Mouse (Mus musculus): ENCODE measurements at regions not wholly inside any gene's neighbourhood (a gene's known extent, or its start where the extent isn't known, plus 50 kb on each side); places are given as distances from the start of the nearest gene placed in this dataset.
"Not testable (repeated sequence)": the region's sequence is repeated elsewhere in the genome, so short reads cannot be mapped to it uniquely, and the experiment has no call there.

GRCm38 (mm10) chr8:113513886-113514730, 121.3 kb upstream of the Mon1b start:
- ATAC-seq (no peak), DNase-seq (no peak)
- H3K27me3 ChIP-seq (ENCODE audit: insufficient read depth, low read length) = no peaks in the 10 kb centered on the region
- H3K4me3 ChIP-seq (ENCODE audit: low read depth, low read length) = no peak overlapping the region
- H3K4me1 ChIP-seq (ENCODE audit: insufficient read depth) = no peaks in the 10 kb centered on the region
- no peak for TF ChIP-seq CTCF (IDR thresholded peaks at IDR 0.05; ENCODE audit: low read depth)
- H3K9me3 ChIP-seq (ENCODE audit: low read length) = no peaks in the 10 kb centered on the region
- no peak overlapping the region for H3K4me2 ChIP-seq (ENCODE audit: low read depth)
- H3K27ac ChIP-seq (ENCODE audit: low read depth, low read length) = no peak overlapping the region
- no peak overlapping the region for H3K9ac ChIP-seq
- WGBS = 42% methylated on average over 14 of the region's 14 CpGs
- H3K36me3 ChIP-seq (ENCODE audit: insufficient read depth) = no peaks in the 10 kb centered on the region

- ATAC-seq; H3K4me1 ChIP-seq (ENCODE audit: insufficient read depth); H3K4me2 ChIP-seq (ENCODE audit: low read depth); H3K9ac ChIP-seq; H3K27me3 ChIP-seq (ENCODE audit: insufficient read depth, low read length); DNase-seq; H3K9me3 ChIP-seq (ENCODE audit: low read length); H3K27ac ChIP-seq (ENCODE audit: low read depth, low read length); H3K36me3 ChIP-seq (ENCODE audit: insufficient read depth); H3K4me3 ChIP-seq (ENCODE audit: low read depth, low read length): not testable (repeated sequence)
- 45% methylated on average over 4 of the region's 4 CpGs for WGBS
Observed at GRCm38 (mm10) chr8:113514731-113515375, 120.5 kb upstream of the Mon1b start.

GRCm38 (mm10) chr8:113516176-113516575, 119.2 kb upstream of the Mon1b start:
- Histone ChIP-seq H3K4me3 (ENCODE audit: low read depth, low read length) (no peak overlapping the region), H3K36me3 (ENCODE audit: insufficient read depth) (no peaks in the 10 kb centered on the region), H3K4me2 (ENCODE audit: low read depth) (no peak overlapping the region), H3K4me1 (ENCODE audit: insufficient read depth) (no peaks in the 10 kb centered on the region), H3K27me3 (ENCODE audit: insufficient read depth, low read length) (no peaks in the 10 kb centered on the region), H3K27ac (ENCODE audit: low read depth, low read length) (no peak overlapping the region), H3K9ac (no peak overlapping the region), H3K9me3 (ENCODE audit: low read length) (no peaks in the 10 kb centered on the region)
- ATAC-seq (no peak), DNase-seq (no peak)
- WGBS = 89% methylated on average over 7 of the region's 7 CpGs
- TF ChIP-seq CTCF (IDR thresholded peaks at IDR 0.05; ENCODE audit: low read depth) = no peak

GRCm38 (mm10) chr8:113517912-113518311, 117.5 kb upstream of the Mon1b start:
- Histone ChIP-seq H3K27me3 (ENCODE audit: insufficient read depth, low read length) (no peaks in the 10 kb centered on the region), H3K36me3 (ENCODE audit: insufficient read depth) (no peaks in the 10 kb centered on the region), H3K9me3 (ENCODE audit: low read length) (no peaks in the 10 kb centered on the region), H3K4me1 (ENCODE audit: insufficient read depth) (no peaks in the 10 kb centered on the region), H3K9ac (no peak overlapping the region), H3K27ac (ENCODE audit: low read depth, low read length) (no peak overlapping the region), H3K4me2 (ENCODE audit: low read depth) (no peak overlapping the region), H3K4me3 (ENCODE audit: low read depth, low read length) (no peak overlapping the region)
- no peak for TF ChIP-seq CTCF (IDR thresholded peaks at IDR 0.05; ENCODE audit: low read depth)
- ATAC-seq = no peak
- no peak for DNase-seq
- 86% methylated on average over 1 of the region's 1 CpGs for WGBS

- H3K4me2 ChIP-seq (ENCODE audit: low read depth) = no peak overlapping the region
- DNase-seq (no peak), ATAC-seq (no peak)
- 88% methylated on average over 1 of the region's 1 CpGs for WGBS
- no peaks in the 10 kb centered on the region for H3K9me3 ChIP-seq (ENCODE audit: low read length)
- H3K36me3 ChIP-seq (ENCODE audit: insufficient read depth) = no peaks in the 10 kb centered on the region
- no peak overlapping the region for H3K4me3 ChIP-seq (ENCODE audit: low read depth, low read length)
- TF ChIP-seq CTCF (IDR thresholded peaks at IDR 0.05; ENCODE audit: low read depth) = no peak
- no peak overlapping the region for H3K27ac ChIP-seq (ENCODE audit: low read depth, low read length)
- no peaks in the 10 kb centered on the region for H3K27me3 ChIP-seq (ENCODE audit: insufficient read depth, low read length)
- H3K9ac ChIP-seq = no peak overlapping the region
- no peaks in the 10 kb centered on the region for H3K4me1 ChIP-seq (ENCODE audit: insufficient read depth)
Observed at GRCm38 (mm10) chr8:113523561-113523960, 111.8 kb upstream of the Mon1b start.

- no peaks in the 10 kb centered on the region for H3K9me3 ChIP-seq (ENCODE audit: low read length)
- no peak for DNase-seq
- no peak for ATAC-seq
- TF ChIP-seq CTCF (IDR thresholded peaks at IDR 0.05; ENCODE audit: low read depth) = no peak
- H3K4me3 ChIP-seq (ENCODE audit: low read depth, low read length) = no peak overlapping the region
- H3K27me3 ChIP-seq (ENCODE audit: insufficient read depth, low read length) = no peaks in the 10 kb centered on the region
- 67% methylated on average over 10 of the region's 10 CpGs for WGBS
- H3K36me3 ChIP-seq (ENCODE audit: insufficient read depth) = no peaks in the 10 kb centered on the region
- H3K4me2 ChIP-seq (ENCODE audit: low read depth) = no peak overlapping the region
- no peak overlapping the region for H3K9ac ChIP-seq
- no peak overlapping the region for H3K27ac ChIP-seq (ENCODE audit: low read depth, low read length)
- H3K4me1 ChIP-seq (ENCODE audit: insufficient read depth) = peaks cover 4% of the 10 kb centered on the region; the same call in 1 of the 2 replicates
Observed at GRCm38 (mm10) chr8:113531116-113531665, 104.2 kb upstream of the Mon1b start.

GRCm38 (mm10) chr8:113532881-113533280, 102.5 kb upstream of the Mon1b start:
- no peak for TF ChIP-seq CTCF (IDR thresholded peaks at IDR 0.05; ENCODE audit: low read depth)
- no peak overlapping the region for H3K27ac ChIP-seq (ENCODE audit: low read depth, low read length)
- WGBS = 56% methylated on average over 4 of the region's 4 CpGs
- no peak overlapping the region for H3K9ac ChIP-seq
- ATAC-seq = no peak
- peaks cover 4% of the 10 kb centered on the region; the same call in 1 of the 2 replicates for H3K4me1 ChIP-seq (ENCODE audit: insufficient read depth)
- H3K9me3 ChIP-seq (ENCODE audit: low read length) = no peaks in the 10 kb centered on the region
- DNase-seq = no peak
- H3K27me3 ChIP-seq (ENCODE audit: insufficient read depth, low read length) = no peaks in the 10 kb centered on the region
- H3K36me3 ChIP-seq (ENCODE audit: insufficient read depth) = no peaks in the 10 kb centered on the region
- no peak overlapping the region for H3K4me2 ChIP-seq (ENCODE audit: low read depth)
- H3K4me3 ChIP-seq (ENCODE audit: low read depth, low read length) = no peak overlapping the region
